Mouse (Mus musculus): Measurements from ENCODE around the gene Abcc1. TPM values are rescaled to one million over a fixed set of nuclear protein-coding genes. Genes with fewer than 3 reads are reported as not detected.

The Abcc1 gene
- total and polyA plus RNA-seq, 2 experiments from 2014 or later: 2.0 to 6.7 TPM

GRCm38 (mm10) chr16:14506461-14506860, 145.1 kb downstream of the Abcc1 start:
- H3K4me3 ChIP-seq (ENCODE audit: low read depth, low read length): no peak overlapping the region
- H3K9me3 ChIP-seq (replicated peaks; ENCODE audit: control insufficient read depth, low read length): no peaks in the 10 kb centered on the region
- no peak overlapping the region for H3K9ac ChIP-seq (replicated peaks; ENCODE audit: low read depth, low read length)
- 29% methylated on average over 2 of the region's 2 CpGs for WGBS
- H3K4me2 ChIP-seq (ENCODE audit: low read depth, low read length): no peak overlapping the region
- H3K36me3 ChIP-seq (replicated peaks; ENCODE audit: control insufficient read depth, insufficient read depth, low read length): no peaks in the 10 kb centered on the region
- H3K27ac ChIP-seq (ENCODE audit: low read depth): no peak overlapping the region
- DNase-seq (ENCODE audit: low spot score): no peak
- no peak for TF ChIP-seq CTCF (IDR thresholded peaks at IDR 0.05; ENCODE audit: low read depth)
- no peaks in the 10 kb centered on the region for H3K27me3 ChIP-seq (ENCODE audit: control insufficient read depth, insufficient read depth, low read length)
- ATAC-seq (ENCODE audit: insufficient read depth, low read depth): no peak
- H3K4me1 ChIP-seq (ENCODE audit: control insufficient read depth, insufficient read depth): no peaks in the 10 kb centered on the region

Other genes starting within 250 kb of the Abcc1 start
- 48.7 and 61.6 TPM in 2 replicates for gene Nde1, start 198.3 kb upstream of the Abcc1 start, total RNA-seq (2014; rRNA removed; ENCODE audit: low replicate concordance)
- gene Nde1, start 198.3 kb upstream of the Abcc1 start, polyA plus RNA-seq (2015; fragmentation: Nextera tagmentation; extraction: Ambion mirVana): 33.9 and 37.0 TPM in 2 replicates
- gene Marf1, start 198.2 kb upstream of the Abcc1 start, total RNA-seq (2014; rRNA removed; ENCODE audit: low replicate concordance): 8.7 and 10.7 TPM in 2 replicates
- gene Marf1, start 198.2 kb upstream of the Abcc1 start, polyA plus RNA-seq (2015; fragmentation: Nextera tagmentation; extraction: Ambion mirVana): 5.1 and 6.4 TPM in 2 replicates
- gene Myh11, start 70.2 kb upstream of the Abcc1 start, total RNA-seq (2014; rRNA removed; ENCODE audit: low replicate concordance): 4.5 and 104 TPM in 2 replicates
- 3.1 and 3.3 TPM in 2 replicates for gene Myh11, start 70.2 kb upstream of the Abcc1 start, polyA plus RNA-seq (2015; fragmentation: Nextera tagmentation; extraction: Ambion mirVana)
- 93.2 and 110 TPM in 2 replicates for gene Fopnl, start 44.2 kb upstream of the Abcc1 start, total RNA-seq (2014; rRNA removed; ENCODE audit: low replicate concordance)
- gene Fopnl, start 44.2 kb upstream of the Abcc1 start, polyA plus RNA-seq (2015; fragmentation: Nextera tagmentation; extraction: Ambion mirVana): 130 TPM in 2 replicates
- gene A630010A05Rik, start 200.8 kb downstream of the Abcc1 start, total RNA-seq (2014; rRNA removed; ENCODE audit: low replicate concordance): not detected in 2 replicates
- not detected in 2 replicates for gene A630010A05Rik, start 200.8 kb downstream of the Abcc1 start, polyA plus RNA-seq (2015; fragmentation: Nextera tagmentation; extraction: Ambion mirVana)

Data from heart, postnatal 0 days (tissue).